Mouse (Mus musculus) heart, postnatal 10 days (tissue): Measurements from ENCODE around the gene Poln. TPM values are rescaled to one million over a fixed set of nuclear protein-coding genes. Genes with fewer than 3 reads are reported as not detected.

ENCODE experiments used
- DNase-seq, 2 experiments: peaks; one replicate each; pipeline ENCODE4 v3.0.0; 2021
- intact Hi-C: fragments of 180-260 bp; cut with DNase I; formaldehyde crosslinking; loops from one replicate; pipeline ENCODE4 v1.15.1; 2025
- total RNA-seq, 2 experiments: library from RNA; stranded (reverse); gene quantifications; 2 replicates each; pipeline ENCODE4 v1.2.3; 2021

Poln gene
- 1 to 10 TPM; 2.1 to 5.4 TPM for total RNA-seq

- intact Hi-C loops, result no loop called here
- DNase-seq, result peak; percentile 98
Observed at GRCm38 (mm10) chr5:34168950-34169891, at the start of gene Poln, which contains the start of gene Haus3. Gene Poln, minus strand, starts transcription at chr5:34169448. Gene Haus3, minus strand, starts transcription at chr5:34169527.

GRCm38 (mm10) chr5:34218672-34219071 lies 49.4 kb upstream of the Poln start:
- intact Hi-C loops, result no loop called here
- no peak for DNase-seq

GRCm38 (mm10) chr5:34217756-34218155 lies 48.5 kb upstream of the Poln start:
- DNase-seq, result peak; percentile 48 to 59
- intact Hi-C loops, result no loop called here

- intact Hi-C loops, result no loop called here
Observed at GRCm38 (mm10) chr5:34216025-34216424, 46.8 kb upstream of the Poln start.

GRCm38 (mm10) chr5:34213659-34214058 lies 44.4 kb upstream of the Poln start:
- intact Hi-C loops, result no loop called here
- peak in 1 of 2 experiments; percentile 34 for DNase-seq

More at GRCm38 (mm10) chr5:34216025-34216424, 46.8 kb upstream of the Poln start:
- no peak for DNase-seq

- DNase-seq, result peak; percentile 83 to 89
- intact Hi-C loops, result loop anchor here (1.0 kb wide), 1 partner anchor 45 kb away; no protein-coding TSS in a partner anchor
Observed at GRCm38 (mm10) chr5:34210279-34210678, 41.0 kb upstream of the Poln start.

- no peak for DNase-seq
- intact Hi-C loops, result no loop called here
Observed at GRCm38 (mm10) chr5:34207503-34207902, 38.3 kb upstream of the Poln start.

- intact Hi-C loops, result no loop called here
- DNase-seq, result peak in 1 of 2 experiments; percentile 37
Observed at GRCm38 (mm10) chr5:34205788-34206187, 36.5 kb upstream of the Poln start.

GRCm38 (mm10) chr5:34204911-34205310 lies 35.7 kb upstream of the Poln start:
- intact Hi-C loops, result no loop called here
- no peak for DNase-seq

GRCm38 (mm10) chr5:34202006-34202405 lies 32.8 kb upstream of the Poln start:
- no peak for DNase-seq
- intact Hi-C loops, result no loop called here

GRCm38 (mm10) chr5:34201396-34201795 lies 32.1 kb upstream of the Poln start:
- intact Hi-C loops, result no loop called here
- peak; percentile 48 to 56 for DNase-seq

- DNase-seq, result no peak
- intact Hi-C loops, result no loop called here
Observed at GRCm38 (mm10) chr5:34198615-34199014, 29.4 kb upstream of the Poln start.

GRCm38 (mm10) chr5:34197243-34197642 lies 28.0 kb upstream of the Poln start:
- intact Hi-C loops, result no loop called here
- no peak for DNase-seq

GRCm38 (mm10) chr5:34196423-34196822 lies 27.2 kb upstream of the Poln start:
- intact Hi-C loops, result no loop called here
- DNase-seq, result no peak

- no peak for DNase-seq
- intact Hi-C loops, result no loop called here
Observed at GRCm38 (mm10) chr5:34195786-34196185, 26.5 kb upstream of the Poln start.

- no peak for DNase-seq
- intact Hi-C loops, result loop anchor here (5.0 kb wide), 1 partner anchor 98 kb away; no protein-coding TSS in a partner anchor
Observed at GRCm38 (mm10) chr5:34194975-34195662, 25.9 kb upstream of the Poln start.

GRCm38 (mm10) chr5:34194426-34194825 lies 25.2 kb upstream of the Poln start:
- DNase-seq, result no peak
- intact Hi-C loops, result loop anchor here (5.0 kb wide), 1 partner anchor 97 kb away; no protein-coding TSS in a partner anchor

GRCm38 (mm10) chr5:34191843-34192242 lies 22.6 kb upstream of the Poln start:
- intact Hi-C loops, result loop anchor here (2.0 to 5.0 kb wide), 2 partner anchors 51 to 95 kb away; no protein-coding TSS in a partner anchor
- DNase-seq, result no peak

GRCm38 (mm10) chr5:34191021-34191420 lies 21.8 kb upstream of the Poln start:
- intact Hi-C loops, result loop anchor here (2.0 to 5.0 kb wide), 2 partner anchors 50 to 94 kb away; no protein-coding TSS in a partner anchor
- peak; percentile 72 for DNase-seq

- DNase-seq, result no peak
- intact Hi-C loops, result no loop called here
Observed at GRCm38 (mm10) chr5:34189521-34189920, 20.3 kb upstream of the Poln start.

- no peak for DNase-seq
Observed at GRCm38 (mm10) chr5:34188856-34189255, 19.6 kb upstream of the Poln start.

More at GRCm38 (mm10) chr5:34188856-34189255, 19.6 kb upstream of the Poln start:
- intact Hi-C loops, result no loop called here
